Mouse (Mus musculus) myocyte (in vitro differentiated cells): ENCODE measurements around the gene Aldh16a1.

Source experiments
- CEBPB ChIP-seq: IDR thresholded peaks from 2 replicates; pipeline ENCODE4 v1.6.1; 2011; ENCODE audit warnings: mild to moderate bottlenecking, moderate library complexity; ENCODE audit not compliant: poor library complexity, insufficient read depth, severe bottlenecking
- E2F4 ChIP-seq: IDR thresholded peaks from one replicate; pipeline ENCODE4 v1.6.1; 2011; ENCODE audit warnings: mild to moderate bottlenecking, control low read depth, moderate library complexity; ENCODE audit not compliant: insufficient read depth
- MAX ChIP-seq: IDR thresholded peaks from one replicate; pipeline ENCODE4 v1.6.1; 2011; ENCODE audit warnings: low read depth, mild to moderate bottlenecking, control low read depth
- MYOD1 ChIP-seq, 3 experiments: IDR thresholded peaks; one replicate each; pipeline ENCODE4 v1.6.1; 2011; ENCODE audit warnings: control low read depth in 2 of 3, low read depth in 2 of 3, mild to moderate bottlenecking in 2 of 3, moderate library complexity in 1 of 3; ENCODE audit not compliant: insufficient read length in 2 of 3, control insufficient read depth in 1 of 3
- MYOG ChIP-seq, 3 experiments: IDR thresholded peaks; one replicate each; pipeline ENCODE4 v1.6.1; 2011; ENCODE audit warnings: control low read depth in 2 of 3, low read depth in 2 of 3, mild to moderate bottlenecking in 2 of 3; ENCODE audit not compliant: insufficient read length in 2 of 3, control insufficient read depth in 1 of 3, insufficient read depth in 1 of 3
- POLR2A ChIP-seq: IDR thresholded peaks from one replicate; pipeline ENCODE4 v1.6.1; 2011; ENCODE audit warnings: low read depth, mild to moderate bottlenecking, control low read depth, moderate library complexity; ENCODE audit not compliant: insufficient read length
- POLR2AphosphoS2 ChIP-seq: IDR thresholded peaks from one replicate; pipeline ENCODE4 v1.6.1; 2011; ENCODE audit warnings: low read depth, control low read depth; ENCODE audit not compliant: insufficient read length
- REST ChIP-seq: IDR thresholded peaks from one replicate; pipeline ENCODE4 v1.6.1; 2011; ENCODE audit warnings: mild to moderate bottlenecking, control low read depth, moderate library complexity; ENCODE audit not compliant: insufficient read depth, insufficient read length
- SRF ChIP-seq: IDR thresholded peaks from one replicate; pipeline ENCODE4 v1.6.1; 2011; ENCODE audit warnings: low read depth; ENCODE audit not compliant: control insufficient read depth, insufficient read length
- TCF12 ChIP-seq: IDR thresholded peaks from one replicate; pipeline ENCODE4 v1.6.1; 2011; ENCODE audit warnings: mild to moderate bottlenecking, control low read depth; ENCODE audit not compliant: poor library complexity, insufficient read depth, severe bottlenecking
- TCF3 ChIP-seq: IDR thresholded peaks from one replicate; pipeline ENCODE4 v1.6.1; 2011; ENCODE audit warnings: low read depth, control low read depth; ENCODE audit not compliant: insufficient read length
- USF1 ChIP-seq: IDR thresholded peaks from one replicate; pipeline ENCODE4 v1.6.1; 2011; ENCODE audit warnings: low read depth, mild to moderate bottlenecking, control low read depth, moderate library complexity

GRCm38 (mm10) chr7:45093516-45093905 lies 60.9 kb downstream of the Aldh16a1 start:
- no peak for TF ChIP-seq MYOG (IDR thresholded peaks at IDR 0.05; ENCODE audit: control insufficient read depth in 1 of 3, insufficient read depth in 1 of 3, insufficient read length in 2 of 3, low read depth in 2 of 3)
- no peak for TF ChIP-seq POLR2A
- no peak for TF ChIP-seq USF1
- no peak for TF ChIP-seq TCF12
- no peak for TF ChIP-seq TCF3
- no peak for TF ChIP-seq MYOD1 (IDR thresholded peaks at IDR 0.05; ENCODE audit: control insufficient read depth in 1 of 3, insufficient read length in 2 of 3, low read depth in 2 of 3)
- no peak for TF ChIP-seq MAX
- no peak for TF ChIP-seq E2F4
- TF ChIP-seq REST: no peak
- no peak for TF ChIP-seq CEBPB
- no peak for TF ChIP-seq POLR2AphosphoS2
- TF ChIP-seq SRF: no peak
